Mouse (Mus musculus): ENCODE measurements around the gene Fignl2. TPM values are rescaled to one million over a fixed set of nuclear protein-coding genes. Genes with fewer than 3 reads are reported as not detected.

Fignl2 gene
- polyA plus RNA-seq, 1 experiment from 2014 or later = 0.26 TPM

- Histone ChIP-seq H3K4me2 (ENCODE audit: low read length) (peak overlapping the region; percentile 72), H3K27me3 (ENCODE audit: control insufficient read depth, insufficient read depth, low read length) (peaks cover 5% of the 10 kb centered on the region; the same call in 1 of the 2 replicates), H3K4me3 (ENCODE audit: control insufficient read depth in 1 of 2, insufficient read depth in 1 of 2, low read depth in 1 of 2, low read length in 2 of 2) (peak overlapping the region; percentile 43 to 51), H3K9me3 (ENCODE audit: control insufficient read depth, low read length) (no peaks in the 10 kb centered on the region), H3K9ac (ENCODE audit: low read length) (peak overlapping the region; percentile 55), H3K27ac (replicated peaks in 1 of 2; ENCODE audit: control insufficient read depth in 1 of 2, insufficient read depth in 1 of 2, low read depth in 2 of 2, low read length in 2 of 2) (no peak overlapping the region), H3K36me3 (ENCODE audit: control insufficient read depth, insufficient read depth, low read length) (no peaks in the 10 kb centered on the region), H3K4me1 (ENCODE audit: control insufficient read depth in 2 of 2, insufficient read depth in 2 of 2, low read length in 2 of 2) (peaks cover 3 to 5% of the 10 kb centered on the region in 2 experiments; a peak in 3 of 4 replicates)
- peak; percentile 71; the same call in 1 of the 2 replicates for ATAC-seq (ENCODE audit: insufficient number of reproducible peaks, insufficient read depth, low FRiP score, low read depth)
- WGBS = 14% methylated on average over 14 of the region's 15 CpGs
These were observed 71.9 kb downstream of the Fignl2 start for GRCm38 (mm10) chr15:101006251-101007040.

- peaks cover 3 to 5% of the 10 kb centered on the region in 2 experiments; a peak in 3 of 4 replicates for H3K4me1 ChIP-seq (ENCODE audit: control insufficient read depth in 2 of 2, insufficient read depth in 2 of 2, low read length in 2 of 2)
- H3K27me3 ChIP-seq (ENCODE audit: control insufficient read depth, insufficient read depth, low read length) = peaks cover 5% of the 10 kb centered on the region; the same call in 1 of the 2 replicates
- ATAC-seq (ENCODE audit: insufficient number of reproducible peaks, insufficient read depth, low FRiP score, low read depth) = no peak
- 75% methylated on average over 8 of the region's 8 CpGs for WGBS
- no peak overlapping the region for H3K4me3 ChIP-seq (ENCODE audit: control insufficient read depth in 1 of 2, insufficient read depth in 1 of 2, low read depth in 1 of 2, low read length in 2 of 2)
- H3K9ac ChIP-seq (ENCODE audit: low read length) = no peak overlapping the region
- no peak overlapping the region for H3K27ac ChIP-seq (replicated peaks in 1 of 2; ENCODE audit: control insufficient read depth in 1 of 2, insufficient read depth in 1 of 2, low read depth in 2 of 2, low read length in 2 of 2)
- no peaks in the 10 kb centered on the region for H3K9me3 ChIP-seq (ENCODE audit: control insufficient read depth, low read length)
- no peaks in the 10 kb centered on the region for H3K36me3 ChIP-seq (ENCODE audit: control insufficient read depth, insufficient read depth, low read length)
- H3K4me2 ChIP-seq (ENCODE audit: low read length) = no peak overlapping the region
These were observed 72.7 kb downstream of the Fignl2 start for GRCm38 (mm10) chr15:101005717-101006116.

- no peak for ATAC-seq (ENCODE audit: insufficient number of reproducible peaks, insufficient read depth, low FRiP score, low read depth)
- Histone ChIP-seq H3K4me3 (ENCODE audit: control insufficient read depth in 1 of 2, insufficient read depth in 1 of 2, low read depth in 1 of 2, low read length in 2 of 2) (no peak overlapping the region), H3K27ac (replicated peaks in 1 of 2; ENCODE audit: control insufficient read depth in 1 of 2, insufficient read depth in 1 of 2, low read depth in 2 of 2, low read length in 2 of 2) (no peak overlapping the region), H3K4me2 (ENCODE audit: low read length) (no peak overlapping the region), H3K36me3 (ENCODE audit: control insufficient read depth, insufficient read depth, low read length) (no peaks in the 10 kb centered on the region), H3K9ac (ENCODE audit: low read length) (no peak overlapping the region), H3K27me3 (ENCODE audit: control insufficient read depth, insufficient read depth, low read length) (peaks cover 5% of the 10 kb centered on the region; the same call in 1 of the 2 replicates), H3K4me1 (ENCODE audit: control insufficient read depth in 2 of 2, insufficient read depth in 2 of 2, low read length in 2 of 2) (peaks cover 3 to 5% of the 10 kb centered on the region in 2 experiments; a peak in 3 of 4 replicates), H3K9me3 (ENCODE audit: control insufficient read depth, low read length) (no peaks in the 10 kb centered on the region)
- WGBS = 58% methylated on average over 3 of the region's 3 CpGs
These were observed 73.8 kb downstream of the Fignl2 start for GRCm38 (mm10) chr15:101004538-101004937.

GRCm38 (mm10) chr15:101002466-101002865 lies 75.9 kb downstream of the Fignl2 start:
- Histone ChIP-seq H3K4me2 (ENCODE audit: low read length) (no peak overlapping the region), H3K9ac (ENCODE audit: low read length) (no peak overlapping the region), H3K4me3 (ENCODE audit: control insufficient read depth in 1 of 2, insufficient read depth in 1 of 2, low read depth in 1 of 2, low read length in 2 of 2) (no peak overlapping the region), H3K9me3 (ENCODE audit: control insufficient read depth, low read length) (no peaks in the 10 kb centered on the region), H3K27me3 (ENCODE audit: control insufficient read depth, insufficient read depth, low read length) (no peaks in the 10 kb centered on the region), H3K36me3 (ENCODE audit: control insufficient read depth, insufficient read depth, low read length) (no peaks in the 10 kb centered on the region), H3K27ac (replicated peaks in 1 of 2; ENCODE audit: control insufficient read depth in 1 of 2, insufficient read depth in 1 of 2, low read depth in 2 of 2, low read length in 2 of 2) (no peak overlapping the region), H3K4me1 (ENCODE audit: control insufficient read depth in 2 of 2, insufficient read depth in 2 of 2, low read length in 2 of 2) (peaks cover 3 to 5% of the 10 kb centered on the region in 2 experiments; a peak in 3 of 4 replicates)
- no peak for ATAC-seq (ENCODE audit: insufficient number of reproducible peaks, insufficient read depth, low FRiP score, low read depth)
- 85% methylated on average over 3 of the region's 3 CpGs for whole genome bisulfite sequencing

- Histone ChIP-seq H3K9ac (ENCODE audit: low read length) (no peak overlapping the region), H3K9me3 (ENCODE audit: control insufficient read depth, low read length) (no peaks in the 10 kb centered on the region), H3K36me3 (ENCODE audit: control insufficient read depth, insufficient read depth, low read length) (no peaks in the 10 kb centered on the region), H3K4me3 (ENCODE audit: control insufficient read depth in 1 of 2, insufficient read depth in 1 of 2, low read depth in 1 of 2, low read length in 2 of 2) (no peak overlapping the region), H3K4me2 (ENCODE audit: low read length) (no peak overlapping the region), H3K27me3 (ENCODE audit: control insufficient read depth, insufficient read depth, low read length) (no peaks in the 10 kb centered on the region), H3K27ac (replicated peaks in 1 of 2; ENCODE audit: control insufficient read depth in 1 of 2, insufficient read depth in 1 of 2, low read depth in 2 of 2, low read length in 2 of 2) (no peak overlapping the region), H3K4me1 (ENCODE audit: control insufficient read depth in 2 of 2, insufficient read depth in 2 of 2, low read length in 2 of 2) (peaks cover 0 to 5% of the 10 kb centered on the region in 2 experiments; a peak in 3 of 4 replicates)
- 89% methylated on average over 1 of the region's 1 CpGs for WGBS
- no peak for ATAC-seq (ENCODE audit: insufficient number of reproducible peaks, insufficient read depth, low FRiP score, low read depth)
These were observed 76.7 kb downstream of the Fignl2 start for GRCm38 (mm10) chr15:101001685-101002084.

Other genes with a start within 250 kb of the Fignl2 start
- 0.27 and 0.31 TPM in 2 replicates for gene Scn8a, start 208.7 kb downstream of the Fignl2 start, polyA plus RNA-seq (2014; fragmentation: Nextera tagmentation; extraction: Ambion mirVana)
- gene Gm47841, start 31.2 kb downstream of the Fignl2 start, polyA plus RNA-seq (2014; fragmentation: Nextera tagmentation; extraction: Ambion mirVana) = not detected in 2 replicates
- not detected in 2 replicates for gene Ankrd33, start 37.2 kb upstream of the Fignl2 start, polyA plus RNA-seq (2014; fragmentation: Nextera tagmentation; extraction: Ambion mirVana)
- 5.8 and 8.1 TPM in 2 replicates for gene Acvrl1, start 50.0 kb upstream of the Fignl2 start, polyA plus RNA-seq (2014; fragmentation: Nextera tagmentation; extraction: Ambion mirVana)
- gene Acvr1b, start 95.5 kb upstream of the Fignl2 start, polyA plus RNA-seq (2014; fragmentation: Nextera tagmentation; extraction: Ambion mirVana) = 7.3 and 8.7 TPM in 2 replicates
- 3.8 and 5.5 TPM in 2 replicates for gene Grasp, start 145.6 kb upstream of the Fignl2 start, polyA plus RNA-seq (2014; fragmentation: Nextera tagmentation; extraction: Ambion mirVana)
- 6.0 and 6.6 TPM in 2 replicates for gene Nr4a1, start 175.7 kb upstream of the Fignl2 start, polyA plus RNA-seq (2014; fragmentation: Nextera tagmentation; extraction: Ambion mirVana)
- 49.5 and 50.4 TPM in 2 replicates for gene Atg101, start 205.7 kb upstream of the Fignl2 start, polyA plus RNA-seq (2014; fragmentation: Nextera tagmentation; extraction: Ambion mirVana)
- gene 6030408B16Rik, start 214.6 kb upstream of the Fignl2 start, polyA plus RNA-seq (2014; fragmentation: Nextera tagmentation; extraction: Ambion mirVana) = 0.85 and 1.8 TPM in 2 replicates

All from heart, embryonic 14.5 days (tissue).